Mouse (Mus musculus): Measurements from ENCODE around the gene Cnn2.

Cnn2 gene

GRCm38 (mm10) chr10:79969124-79969568 lies 19.2 kb upstream of the Cnn2 start:
- in situ Hi-C loops (cut with MboI, MseI) = no loop called here

- in situ Hi-C loops (cut with MboI, MseI) = no loop called here
These were observed 17.8 kb upstream of the Cnn2 start, which contains the start of gene Grin3b for GRCm38 (mm10) chr10:79970415-79971182. Grin3b (plus strand) TSS chr10:79970715.

- in situ Hi-C loops (cut with MboI, MseI) = no loop called here
These were observed 17.2 kb upstream of the Cnn2 start for GRCm38 (mm10) chr10:79971183-79971497.

GRCm38 (mm10) chr10:79972831-79973230 lies 15.6 kb upstream of the Cnn2 start:
- in situ Hi-C loops (cut with MboI, MseI) = no loop called here

- in situ Hi-C loops (cut with MboI, MseI) = no loop called here
These were observed 14.3 kb upstream of the Cnn2 start for GRCm38 (mm10) chr10:79974087-79974486.

- in situ Hi-C loops (cut with MboI, MseI) = no loop called here
These were observed 13.7 kb upstream of the Cnn2 start for GRCm38 (mm10) chr10:79974668-79975067.

- in situ Hi-C loops (cut with MboI, MseI) = no loop called here
These were observed 12.2 kb upstream of the Cnn2 start for GRCm38 (mm10) chr10:79976071-79976721.

- in situ Hi-C loops (cut with MboI, MseI) = no loop called here
These were observed 11.7 kb upstream of the Cnn2 start for GRCm38 (mm10) chr10:79976722-79977107.

- in situ Hi-C loops (cut with MboI, MseI) = no loop called here
These were observed 11.1 kb upstream of the Cnn2 start for GRCm38 (mm10) chr10:79977324-79977723.

GRCm38 (mm10) chr10:79978061-79978460 lies 10.3 kb upstream of the Cnn2 start:
- in situ Hi-C loops (cut with MboI, MseI) = no loop called here

- in situ Hi-C loops (cut with MboI, MseI) = loop anchor here in 1 of 2 experiments (10.0 kb wide), 1 partner anchor 165 kb away; the partner anchor contains the start of genes Cbarp and Midn
These were observed 8.8 kb upstream of the Cnn2 start for GRCm38 (mm10) chr10:79979401-79980155.

- in situ Hi-C loops (cut with MboI, MseI) = loop anchor here in 1 of 2 experiments (10.0 kb wide), 1 partner anchor 162 kb away; the partner anchor contains the start of genes Cbarp and Midn
These were observed 5.2 kb upstream of the Cnn2 start for GRCm38 (mm10) chr10:79983205-79983604.

GRCm38 (mm10) chr10:79983670-79984069 lies 4.7 kb upstream of the Cnn2 start:
- in situ Hi-C loops (cut with MboI, MseI) = loop anchor here in 1 of 2 experiments (10.0 kb wide), 1 partner anchor 161 kb away; the partner anchor contains the start of genes Cbarp and Midn

GRCm38 (mm10) chr10:79984195-79984816 lies 4.1 kb upstream of the Cnn2 start, which contains the start of gene Tmem259:
Tmem259 (minus strand) TSS chr10:79984330.
- in situ Hi-C loops (cut with MboI, MseI) = loop anchor here in 1 of 2 experiments (10.0 kb wide), 1 partner anchor 160 kb away; the partner anchor contains the start of genes Cbarp and Midn

GRCm38 (mm10) chr10:79984871-79985270 lies 3.5 kb upstream of the Cnn2 start:
- in situ Hi-C loops (cut with MboI, MseI) = loop anchor here in 1 of 2 experiments (5.0 to 10.0 kb wide), 3 partner anchors 47 to 160 kb away; partner anchors contain the start of genes Cbarp, Midn and Stk11

GRCm38 (mm10) chr10:79985334-79986231 lies 2.8 kb upstream of the Cnn2 start:
- in situ Hi-C loops (cut with MboI, MseI) = loop anchor here in 1 of 2 experiments (5.0 to 10.0 kb wide), 3 partner anchors 47 to 159 kb away; partner anchors contain the start of genes Cbarp, Midn and Stk11

- in situ Hi-C loops (cut with MboI, MseI) = loop anchor here in 1 of 2 experiments (5.0 to 10.0 kb wide), 3 partner anchors 46 to 158 kb away; partner anchors contain the start of genes Cbarp, Midn and Stk11
These were observed 2.0 kb upstream of the Cnn2 start for GRCm38 (mm10) chr10:79986232-79986878.

GRCm38 (mm10) chr10:79986963-79987362 lies 1.4 kb upstream of the Cnn2 start:
- in situ Hi-C loops (cut with MboI, MseI) = loop anchor here in 1 of 2 experiments (5.0 to 10.0 kb wide), 3 partner anchors 45 to 158 kb away; partner anchors contain the start of genes Cbarp, Midn and Stk11

Measured in T-helper 17 cell (primary cell).